Mouse (Mus musculus): ENCODE measurements around the gene Sec14l4.

GRCm38 (mm10) chr11:4012616-4013015, 18.6 kb upstream of the Sec14l4 start:
- TF ChIP-seq CTCF (IDR thresholded peaks at IDR 0.05; ENCODE audit: extremely low read depth, insufficient read depth, insufficient read length, insufficient replicate concordance) (no peak), POLR2A (IDR thresholded peaks at IDR 0.05; ENCODE audit: low read depth, low read length) (no peak)

All from spleen, adult 2 months (tissue).